Mouse (Mus musculus) stomach, postnatal 0 days (tissue): ENCODE measurements around the gene Jph2. TPM values are rescaled to one million over a fixed set of nuclear protein-coding genes. Genes with fewer than 3 reads are reported as not detected.
A peak's percentile ranks its signal among the peaks of the same experiment; 100 is the strongest.

ENCODE experiments used
- ATAC-seq: fragments of 200-750 bp; cut with Nextera tagmentation; 2 replicates; pipeline ENCODE4 v1.8.0; 2017; ENCODE audit not compliant: low FRiP score, low TSS enrichment
- DNase-seq: peaks from one replicate; pipeline ENCODE4 v3.0.0-alpha.2; 2016; ENCODE audit warnings: low spot score
- H3K27ac ChIP-seq: fragments of 300-500 bp; sonication (generic); replicated peaks from 2 replicates; pipeline ENCODE4 v1.5.1; 2014; ENCODE audit warnings: mild to moderate bottlenecking, control low read depth
- H3K27me3 ChIP-seq: fragments of 300-500 bp; sonication (generic); 2 replicates; pipeline ENCODE4 v1.6.1; 2014; ENCODE audit warnings: low read length; ENCODE audit not compliant: control insufficient read depth, insufficient read depth
- H3K36me3 ChIP-seq: fragments of 300-500 bp; sonication (generic); 2 replicates; pipeline ENCODE4 v1.6.1; 2014; ENCODE audit warnings: low read length, mixed read lengths; ENCODE audit not compliant: control insufficient read depth, insufficient read depth
- H3K4me1 ChIP-seq: fragments of 300-500 bp; sonication (generic); replicated peaks from 2 replicates; pipeline ENCODE4 v1.6.1; 2014; ENCODE audit warnings: antibody characterized with exemption; ENCODE audit not compliant: control insufficient read depth, insufficient read depth
- H3K4me2 ChIP-seq: fragments of 300-500 bp; sonication (generic); replicated peaks from 2 replicates; pipeline ENCODE4 v1.6.1; 2014; ENCODE audit warnings: low read depth, mild to moderate bottlenecking, control low read depth, moderate library complexity
- H3K4me3 ChIP-seq: fragments of 300-500 bp; sonication (generic); 2 replicates; pipeline ENCODE4 v1.5.1; 2014; ENCODE audit warnings: low read depth, low read length, control low read depth
- H3K9ac ChIP-seq: fragments of 300-500 bp; sonication (generic); 2 replicates; pipeline ENCODE4 v1.6.1; 2014; ENCODE audit warnings: mild to moderate bottlenecking, low read length, control low read depth, mixed read lengths
- H3K9me3 ChIP-seq: fragments of 300-500 bp; sonication (generic); 2 replicates; pipeline ENCODE4 v1.6.1; 2016; ENCODE audit warnings: low read length; ENCODE audit not compliant: control insufficient read depth
- CTCF ChIP-seq: IDR thresholded peaks from 2 replicates; pipeline ENCODE4 v1.5.1; 2016; ENCODE audit warnings: antibody characterized with exemption, low read depth, mild to moderate bottlenecking, moderate library complexity
- EP300 ChIP-seq: optimal IDR thresholded peaks from 2 replicates; pipeline ENCODE3; 2016; ENCODE audit warnings: antibody characterized with exemption
- WGBS: fragments of 180-500 bp; shearing (Covaris S2); extraction: QIAGEN DNeasy Blood & Tissue Kit; methylation state at CpG from one replicate; pipeline ENCODE4 v1.1.7; 2014; 5-methylcytosine and 5-hydroxymethylcytosine counted together
- polyA plus RNA-seq: library from polyadenylated mRNA; unstranded; fragments of >200 nt; fragmentation: Nextera tagmentation; extraction: Ambion mirVana; gene quantifications from 2 replicates; pipeline ENCODE4 v1.2.1, GENCODE M21; 2015

Jph2 gene
- polyA plus RNA-seq, 1 experiment from 2014 or later, result 13.9 TPM

- Histone ChIP-seq H3K27ac (no peak within 1 kb of the TSS), H3K27me3 (no peaks in the 10 kb centered on the region), H3K4me1 (no peaks in the 10 kb centered on the region), H3K9ac (no peak within 1 kb of the TSS), H3K4me2 (peak within 1 kb of the TSS; percentile 44), H3K9me3 (no peaks in the 10 kb centered on the region), H3K36me3 (no peaks in the 10 kb centered on the region), H3K4me3 (peak within 1 kb of the TSS; percentile 33)
- TF ChIP-seq CTCF (no peak), EP300 (no peak)
- WGBS, result 2% methylated on average over 15 of the region's 18 CpGs
- DNase-seq, result no peak
- peak; percentile 38; the same call in 1 of the 2 replicates for ATAC-seq
Measured at GRCm38 (mm10) chr2:163438246-163438618, 40.4 kb upstream of the Jph2 start, which contains the start of gene Gdap1l1. Gene Gdap1l1 (plus strand): TSS chr2:163438476.

- H3K27ac ChIP-seq, result no peak overlapping the region
- no peak overlapping the region for H3K9ac ChIP-seq
- no peak for ATAC-seq
- 48% methylated on average over 4 of the region's 4 CpGs for WGBS
- H3K27me3 ChIP-seq, result no peaks in the 10 kb centered on the region
- DNase-seq, result no peak
- H3K4me3 ChIP-seq, result no peak overlapping the region
- H3K4me1 ChIP-seq, result no peaks in the 10 kb centered on the region
- TF ChIP-seq CTCF (no peak), EP300 (no peak)
- no peaks in the 10 kb centered on the region for H3K36me3 ChIP-seq
- H3K4me2 ChIP-seq, result peak overlapping the region; percentile 44
- H3K9me3 ChIP-seq, result no peaks in the 10 kb centered on the region
Measured at GRCm38 (mm10) chr2:163437800-163438199, 40.0 kb upstream of the Jph2 start.

- H3K9me3 ChIP-seq, result no peaks in the 10 kb centered on the region
- no peak for ATAC-seq
- H3K36me3 ChIP-seq, result no peaks in the 10 kb centered on the region
- no peaks in the 10 kb centered on the region for H3K27me3 ChIP-seq
- no peak overlapping the region for H3K4me2 ChIP-seq
- WGBS, result 16% methylated on average over 4 of the region's 4 CpGs
- H3K9ac ChIP-seq, result no peak overlapping the region
- no peaks in the 10 kb centered on the region for H3K4me1 ChIP-seq
- H3K4me3 ChIP-seq, result no peak overlapping the region
- H3K27ac ChIP-seq, result no peak overlapping the region
- no peak for TF ChIP-seq EP300
- no peak for TF ChIP-seq CTCF
- no peak for DNase-seq
Measured at GRCm38 (mm10) chr2:163433971-163434370, 36.2 kb upstream of the Jph2 start.

GRCm38 (mm10) chr2:163431289-163431688 lies 33.5 kb upstream of the Jph2 start:
- H3K27ac ChIP-seq, result no peak overlapping the region
- no peak for DNase-seq
- H3K9ac ChIP-seq, result no peak overlapping the region
- H3K4me3 ChIP-seq, result no peak overlapping the region
- no peak for ATAC-seq
- no peaks in the 10 kb centered on the region for H3K36me3 ChIP-seq
- 75% methylated on average over 9 of the region's 9 CpGs for WGBS
- H3K4me1 ChIP-seq, result no peaks in the 10 kb centered on the region
- H3K4me2 ChIP-seq, result no peak overlapping the region
- TF ChIP-seq CTCF (no peak), EP300 (no peak)
- H3K27me3 ChIP-seq, result no peaks in the 10 kb centered on the region
- no peaks in the 10 kb centered on the region for H3K9me3 ChIP-seq

- H3K36me3 ChIP-seq, result no peaks in the 10 kb centered on the region
- H3K27me3 ChIP-seq, result no peaks in the 10 kb centered on the region
- H3K4me1 ChIP-seq, result no peaks in the 10 kb centered on the region
- no peak for DNase-seq
- ATAC-seq, result no peak
- WGBS, result 40% methylated on average over 4 of the region's 4 CpGs
- no peak overlapping the region for H3K9ac ChIP-seq
- no peaks in the 10 kb centered on the region for H3K9me3 ChIP-seq
- no peak overlapping the region for H3K4me3 ChIP-seq
- TF ChIP-seq CTCF (no peak), EP300 (no peak)
- H3K27ac ChIP-seq, result no peak overlapping the region
- H3K4me2 ChIP-seq, result no peak overlapping the region
Measured at GRCm38 (mm10) chr2:163428346-163429011, 30.7 kb upstream of the Jph2 start.

GRCm38 (mm10) chr2:163424597-163424996 lies 26.8 kb upstream of the Jph2 start, which contains the start of gene Oser1:
Gene Oser1 (minus strand): TSS chr2:163424697.
- H3K4me2 ChIP-seq, result no peak within 1 kb of the TSS
- 0 out of 2 replicates have a peak, but pooled peaks cover 2% of the 10 kb centered on the region for H3K36me3 ChIP-seq
- DNase-seq (no peak), ATAC-seq (no peak)
- no peak within 1 kb of the TSS for H3K27ac ChIP-seq
- TF ChIP-seq CTCF (no peak), EP300 (no peak)
- no peaks in the 10 kb centered on the region for H3K27me3 ChIP-seq
- no peak within 1 kb of the TSS for H3K4me3 ChIP-seq
- WGBS, result 79% methylated on average over 6 of the region's 6 CpGs
- H3K9me3 ChIP-seq, result no peaks in the 10 kb centered on the region
- no peak within 1 kb of the TSS for H3K9ac ChIP-seq
- H3K4me1 ChIP-seq, result no peaks in the 10 kb centered on the region
